Comparison of ENCODE assay signal across 14 mouse cellular contexts in genomic region chr15:101180363-101181105, GRCm38 (mm10). TPM values are rescaled to one million over a fixed set of nuclear protein-coding genes. Genes with fewer than 3 reads are reported as not detected.
DNase-seq lines count a peak whose midpoint lies in the region; ATAC-seq lines count a peak whose summit lies in the region.
"Had no signal": no experiment of that assay in that cellular context is flagged by ENCODE, and none has a peak within 500 bp of the region (broad histone marks: within the 10 kb centered on the region; RNA-seq: fewer than 3 reads in every experiment).

No protein-coding gene starts in this region.

- no peaks in the 10 kb centered on the region for H3K27me3 ChIP-seq in lung, embryonic 16.5 days (ENCODE audit: control insufficient read depth, insufficient read depth, low read depth, low read length)
- no peaks in the 10 kb centered on the region for H3K27me3 ChIP-seq in midbrain, embryonic 16.5 days (ENCODE audit: control insufficient read depth, insufficient read depth, low read depth, low read length)
- H3K27me3 ChIP-seq: forebrain, embryonic 12.5 days; midbrain, embryonic 13.5 days had no signal

- no peak for ATAC-seq in lung, embryonic 16.5 days (ENCODE audit: low read depth)
- ATAC-seq in midbrain, embryonic 16.5 days: no peak
- ATAC-seq: liver, embryonic 12.5 days; midbrain, embryonic 13.5 days had no signal

- no peaks in the 10 kb centered on the region for H3K9me3 ChIP-seq in lung, embryonic 16.5 days (ENCODE audit: control insufficient read depth, low read length)
- no peaks in the 10 kb centered on the region for H3K9me3 ChIP-seq in midbrain, embryonic 16.5 days (replicated peaks; ENCODE audit: control insufficient read depth, low read length, poor library complexity, severe bottlenecking)
- H3K9me3 ChIP-seq: forebrain, embryonic 12.5 days; liver, embryonic 12.5 days had no signal

- peaks cover 70% of the 10 kb centered on the region for H3K4me1 ChIP-seq in lung, embryonic 16.5 days (replicated peaks; ENCODE audit: control insufficient read depth, insufficient read depth, low read length)
- H3K4me1 ChIP-seq in midbrain, embryonic 16.5 days (ENCODE audit: control insufficient read depth, insufficient read depth, low read length): peaks cover 53% of the 10 kb centered on the region

- H3K4me2 ChIP-seq in lung, embryonic 16.5 days (ENCODE audit: low read depth, low read length): no peak overlapping the region
- H3K4me2 ChIP-seq in midbrain, embryonic 16.5 days (ENCODE audit: low read length): no peak overlapping the region
- H3K4me2 ChIP-seq: forebrain, embryonic 12.5 days; liver, embryonic 12.5 days had no signal

- no peak overlapping the region for H3K4me3 ChIP-seq in lung, embryonic 16.5 days (ENCODE audit: low read length)
- H3K4me3 ChIP-seq in midbrain, embryonic 16.5 days (ENCODE audit: low read depth, low read length): no peak overlapping the region
- H3K4me3 ChIP-seq: forebrain, embryonic 12.5 days; liver, embryonic 12.5 days; midbrain, embryonic 13.5 days had no signal

- no peak overlapping the region for H3K9ac ChIP-seq in lung, embryonic 16.5 days (ENCODE audit: low read length)
- H3K9ac ChIP-seq in midbrain, embryonic 16.5 days (ENCODE audit: low read depth, low read length): no peak overlapping the region
- H3K9ac ChIP-seq: forebrain, embryonic 12.5 days; liver, embryonic 12.5 days had no signal

- DNase-seq in lung, postnatal 10 days: no peak
- DNase-seq in CD8-positive naive resting alpha-beta T cell, adult 2 months (ENCODE audit: low read depth in 2 of 2, low spot score in 2 of 2): peak; percentile 43 to 50
- DNase-seq in R1 (ENCODE audit: low read depth, low spot score): peak; percentile 79
- DNase-seq in lung, postnatal 36 days: peak; percentile 57
- DNase-seq in adrenal gland, adult 18-20 months (ENCODE audit: low spot score in 2 of 2): no peak
- no peak for DNase-seq in cerebellum, postnatal 14 days
- DNase-seq: adrenal gland, postnatal 10 days; embryo, embryonic 11 days; gastrocnemius, postnatal 36 days had no signal

- H3K36me3 ChIP-seq in lung, embryonic 16.5 days (ENCODE audit: control insufficient read depth, insufficient read depth, low read length): no peaks in the 10 kb centered on the region
- no peaks in the 10 kb centered on the region for H3K36me3 ChIP-seq in midbrain, embryonic 16.5 days (ENCODE audit: control insufficient read depth, insufficient read depth, low read length)

- 0 out of 2 replicates have a peak overlapping the region, but pooled peaks have one; percentile 24 for H3K27ac ChIP-seq in lung, embryonic 16.5 days (ENCODE audit: low read length)
- no peak overlapping the region for H3K27ac ChIP-seq in midbrain, embryonic 16.5 days (ENCODE audit: low read length)
- H3K27ac ChIP-seq: forebrain, embryonic 12.5 days; liver, embryonic 12.5 days had no signal

- 60% methylated on average over 15 of the region's 15 CpGs for WGBS in lung, embryonic 16.5 days
- 81% methylated on average over 15 of the region's 15 CpGs for WGBS in midbrain, embryonic 16.5 days

RNA-seq across cellular contexts. Expression of gene Acvr1b, which starts 6.7 kb away (rescaled TPM):
- 6.8 and 7.9 TPM in 2 replicates for polyA plus RNA-seq in lung, embryonic 16.5 days (2015; fragmentation: Nextera tagmentation; extraction: Ambion mirVana)
- total RNA-seq in adrenal gland, adult 18-20 months (2021): 1 to 10 TPM; 5.8 to 5.9 TPM
- 22.1 and 24.5 TPM in 2 replicates for polyA plus RNA-seq in midbrain, embryonic 16.5 days (2015; fragmentation: Nextera tagmentation; extraction: Ambion mirVana)

RNA-seq across cellular contexts. Expression of gene Grasp, which starts 43.5 kb away (rescaled TPM):
- 5.6 and 6.1 TPM in 2 replicates for polyA plus RNA-seq in lung, embryonic 16.5 days (2015; fragmentation: Nextera tagmentation; extraction: Ambion mirVana)
- total RNA-seq in adrenal gland, adult 18-20 months (2021): 10 to 100 TPM; 16.3 to 19.8 TPM
- 0.95 and 1.1 TPM in 2 replicates for polyA plus RNA-seq in midbrain, embryonic 16.5 days (2015; fragmentation: Nextera tagmentation; extraction: Ambion mirVana)

RNA-seq across cellular contexts. Expression of gene Acvrl1, which starts 52.2 kb away (rescaled TPM):
- polyA plus RNA-seq in lung, embryonic 16.5 days (2015; fragmentation: Nextera tagmentation; extraction: Ambion mirVana): 91.3 and 93.3 TPM in 2 replicates
- total RNA-seq in adrenal gland, adult 18-20 months (2021): 10 to 100 TPM; 19.1 to 26.1 TPM
- 8.0 and 10.6 TPM in 2 replicates for polyA plus RNA-seq in midbrain, embryonic 16.5 days (2015; fragmentation: Nextera tagmentation; extraction: Ambion mirVana)

Comparison
In these comparisons a context has a peak if more than half of its experiments do, and no peak if none do; other contexts are left out.
1. DNase-seq: peak in CD8-positive naive resting alpha-beta T cell, adult 2 months (2 of 2), R1 (single experiment) and lung, postnatal 36 days (single experiment); none in lung, postnatal 10 days (single experiment), adrenal gland, adult 18-20 months (0 of 2) and cerebellum, postnatal 14 days (0 of 2).